Mouse (Mus musculus) spleen, adult 2 months (tissue): ENCODE data around the gene Kat6b.

Experiments
- CTCF ChIP-seq: fragments of 200-500 bp; IDR thresholded peaks from 2 replicates; pipeline ENCODE4 v1.5.1; 2011; ENCODE audit warnings: mild to moderate bottlenecking, inconsistent platforms; ENCODE audit not compliant: insufficient read depth, insufficient read length, insufficient replicate concordance; ENCODE audit errors: extremely low read depth
- POLR2A ChIP-seq: fragments of 200-500 bp; IDR thresholded peaks from 2 replicates; pipeline ENCODE4 v1.6.1; 2011; ENCODE audit warnings: low read depth, low read length, inconsistent platforms

- TF ChIP-seq CTCF (no peak), POLR2A (no peak)
Observed at GRCm38 (mm10) chr14:21545529-21545928, 64.3 kb downstream of the Kat6b start.
